ENCODE assay signal across 8 mouse cellular contexts in the genomic region with DNA sequence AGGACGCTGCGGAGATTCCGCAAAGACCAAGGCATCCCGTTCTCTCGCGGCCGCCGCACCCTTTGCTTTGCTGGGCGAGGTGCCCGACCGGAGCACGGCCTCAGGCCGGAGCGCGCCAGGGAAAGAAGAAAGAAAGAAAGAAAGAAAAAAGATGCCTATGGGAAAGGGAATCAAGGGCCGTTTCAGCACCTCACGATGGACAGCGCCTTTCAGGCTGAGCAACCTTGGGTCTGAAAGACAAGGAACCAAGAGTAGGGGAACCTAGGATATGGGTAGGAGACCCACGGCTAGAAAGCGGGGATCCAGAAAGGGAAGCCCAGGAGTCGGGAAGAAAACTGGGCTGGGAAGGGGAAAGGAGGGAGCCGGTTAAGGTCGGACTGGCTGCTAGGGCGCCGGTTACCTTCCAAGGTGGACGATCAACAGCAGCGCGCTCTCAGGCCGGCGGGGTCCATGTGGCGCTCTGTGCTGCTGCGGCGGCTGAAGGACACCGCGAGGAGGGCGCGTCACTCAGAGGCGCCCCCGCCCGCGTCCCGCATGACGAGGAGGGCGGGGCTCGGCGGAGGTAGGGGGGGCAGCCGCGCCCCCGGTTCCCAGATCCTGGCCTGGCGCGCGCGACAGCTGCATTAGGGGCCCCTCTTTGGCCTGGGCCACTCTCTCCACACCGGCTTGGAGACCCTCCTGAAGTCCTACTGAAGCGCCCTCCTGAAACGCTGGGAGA. TPM values are rescaled to one million over a fixed set of nuclear protein-coding genes. Genes with fewer than 3 reads are reported as not detected.
DNase-seq lines count a peak whose midpoint lies in the region; ATAC-seq and TF ChIP-seq lines count a peak whose summit lies in the region.

TSS of gene Cplx1 (minus strand) at position 536 of the 718 bp plus-strand sequence.

- no peaks in the 10 kb centered on the region for H3K9me3 ChIP-seq in forebrain, embryonic 15.5 days
- H3K9me3 ChIP-seq in hindbrain, embryonic 16.5 days (ENCODE audit: control insufficient read depth, low read length) = no peaks in the 10 kb centered on the region

- DNase-seq in gastrocnemius, postnatal 14 days = peak; percentile 33
- no peak for DNase-seq in gastrocnemius, adult 18-20 months (ENCODE audit: low spot score)
- peak; percentile 81 for DNase-seq in cerebellum, adult 11 months
- peak; percentile 78 to 81 for DNase-seq in left cerebral cortex, adult 2 months (ENCODE audit: extremely low spot score in 1 of 2, low spot score in 2 of 2)
- DNase-seq in mesoderm, embryonic 11.5 days (ENCODE audit: low read depth, low spot score) = peak; percentile 84

- peaks cover 9% of the 10 kb centered on the region for H3K27me3 ChIP-seq in forebrain, embryonic 15.5 days
- no peaks in the 10 kb centered on the region for H3K27me3 ChIP-seq in hindbrain, embryonic 16.5 days (replicated peaks; ENCODE audit: control insufficient read depth, insufficient read depth, low read length)
- peaks cover 15% of the 10 kb centered on the region for H3K27me3 ChIP-seq in small intestine, adult 2 months (ENCODE audit: control insufficient read depth, insufficient read depth, low read length)

- peak; percentile 88 for ATAC-seq in forebrain, embryonic 15.5 days (replicated peaks)
- ATAC-seq in hindbrain, embryonic 16.5 days = peak; percentile 93

- H3K4me2 ChIP-seq in forebrain, embryonic 15.5 days (replicated peaks) = peak within 1 kb of the TSS; percentile 77
- H3K4me2 ChIP-seq in hindbrain, embryonic 16.5 days (ENCODE audit: low read length) = peak within 1 kb of the TSS; percentile 83

- H3K4me3 ChIP-seq in forebrain, embryonic 15.5 days = peak within 1 kb of the TSS; percentile 57
- H3K4me3 ChIP-seq in hindbrain, embryonic 16.5 days (ENCODE audit: low read length) = peak within 1 kb of the TSS; percentile 61
- peak within 1 kb of the TSS; percentile 60 for H3K4me3 ChIP-seq in left cerebral cortex, adult 2 months
- peak within 1 kb of the TSS; percentile 3; the same call in 1 of the 2 replicates for H3K4me3 ChIP-seq in small intestine, adult 2 months (ENCODE audit: low read depth, low read length)

- no peak for TF ChIP-seq CTCF in left cerebral cortex, adult 2 months (IDR thresholded peaks at IDR 0.05)
- TF ChIP-seq CTCF in small intestine, adult 2 months (IDR thresholded peaks at IDR 0.05; ENCODE audit: extremely low read depth, insufficient read length, insufficient replicate concordance, low read depth, low read length) = no peak

- H3K36me3 ChIP-seq in forebrain, embryonic 15.5 days = no peaks in the 10 kb centered on the region
- no peaks in the 10 kb centered on the region for H3K36me3 ChIP-seq in hindbrain, embryonic 16.5 days (ENCODE audit: control insufficient read depth, insufficient read depth, low read length)
- no peaks in the 10 kb centered on the region for H3K36me3 ChIP-seq in small intestine, adult 2 months (ENCODE audit: control insufficient read depth, insufficient read depth, low read length)

- peak within 1 kb of the TSS; percentile 62 for H3K9ac ChIP-seq in forebrain, embryonic 15.5 days (replicated peaks)
- peak within 1 kb of the TSS; percentile 71 for H3K9ac ChIP-seq in hindbrain, embryonic 16.5 days (ENCODE audit: low read depth, low read length)

- peak within 1 kb of the TSS; percentile 35 for H3K27ac ChIP-seq in forebrain, embryonic 15.5 days (replicated peaks)
- H3K27ac ChIP-seq in hindbrain, embryonic 16.5 days (ENCODE audit: low read depth, low read length) = peak within 1 kb of the TSS; percentile 86
- peak within 1 kb of the TSS; percentile 97 for H3K27ac ChIP-seq in left cerebral cortex, adult 2 months
- H3K27ac ChIP-seq in small intestine, adult 2 months (ENCODE audit: insufficient read depth, low read depth, low read length) = no peak within 1 kb of the TSS

- intact Hi-C loops in gastrocnemius, postnatal 14 days (cut with DNase I; ENCODE audit: low total_unique reads) = no loop called here
- intact Hi-C loops in left cerebral cortex, adult 2 months (cut with DNase I) = no loop called here

- TF ChIP-seq POLR2A in small intestine, adult 2 months (IDR thresholded peaks at IDR 0.05; ENCODE audit: low read depth, low read length) = no peak

- peaks cover 14% of the 10 kb centered on the region for H3K4me1 ChIP-seq in forebrain, embryonic 15.5 days
- peaks cover 12% of the 10 kb centered on the region for H3K4me1 ChIP-seq in hindbrain, embryonic 16.5 days (ENCODE audit: control insufficient read depth, insufficient read depth, low read depth, low read length)
- no peaks in the 10 kb centered on the region for H3K4me1 ChIP-seq in small intestine, adult 2 months (ENCODE audit: control insufficient read depth, insufficient read depth, insufficient read length, low read length)

- under 1% methylated on average over 56 of the region's 56 CpGs for WGBS in forebrain, embryonic 15.5 days
- WGBS in hindbrain, embryonic 16.5 days = under 1% methylated on average over 56 of the region's 56 CpGs
- 4% methylated on average over 56 of the region's 56 CpGs for WGBS in small intestine, adult 2 months

RNA-seq across cellular contexts. Expression of gene Cplx1, which starts in this region (rescaled TPM):
- under 1 TPM; 0.20 to 0.43 TPM for total RNA-seq in gastrocnemius, postnatal 14 days (2021)
- under 1 TPM; 0.21 to 0.41 TPM for total RNA-seq in gastrocnemius, adult 18-20 months (2021)
- 82.8 and 88.1 TPM in 2 replicates for polyA plus RNA-seq in forebrain, embryonic 15.5 days (2015; fragmentation: Nextera tagmentation; extraction: Ambion mirVana)
- polyA plus RNA-seq in hindbrain, embryonic 16.5 days (2015; fragmentation: Nextera tagmentation; extraction: Ambion mirVana) = 238 and 264 TPM in 2 replicates
- 100 to 1,000 TPM; 713 to 727 TPM for total RNA-seq in left cerebral cortex, adult 2 months (2021)
- polyA plus RNA-seq in small intestine, adult 2 months (2012; rRNA removed) = 0.25 and 0.29 TPM in 2 replicates

Comparison
In these comparisons a context has a peak if more than half of its experiments do, and no peak if none do; other contexts are left out.
1. RNA of gene Cplx1 (total RNA-seq): 713 to 727 TPM in left cerebral cortex, adult 2 months; 0.20 to 0.43 TPM in gastrocnemius, postnatal 14 days and 0.21 to 0.41 TPM in gastrocnemius, adult 18-20 months; every median in the first group is over 100 times any median in the second.
2. RNA of gene Cplx1 (polyA plus RNA-seq): 238 to 264 TPM in hindbrain, embryonic 16.5 days and 82.8 to 88.1 TPM in forebrain, embryonic 15.5 days; 0.25 to 0.29 TPM in small intestine, adult 2 months; every median in the first group is over 10 times any median in the second.
3. Peak in DNase-seq in gastrocnemius, postnatal 14 days; RNA of the gene not detected or under 1 TPM.
4. H3K4me3 ChIP-seq: peak in every context shown above with its lines; median percentile 61 in hindbrain, embryonic 16.5 days; 60 in left cerebral cortex, adult 2 months; 57 in forebrain, embryonic 15.5 days; 3 in small intestine, adult 2 months.